Mouse (Mus musculus) liver, embryonic 11.5 days (tissue): Measurements from ENCODE around the gene Kif26a. TPM values are rescaled to one million over a fixed set of nuclear protein-coding genes. Genes with fewer than 3 reads are reported as not detected.

ENCODE experiments used
- ATAC-seq: fragments of 200-750 bp; cut with Nextera tagmentation; replicated peaks from 2 replicates; pipeline ENCODE4 v1.8.0; 2017; ENCODE audit warnings: moderate number of reproducible peaks, mild to moderate bottlenecking, moderate TSS enrichment, moderate library complexity; ENCODE audit not compliant: low FRiP score
- DNase-seq: peaks from one replicate; pipeline ENCODE4 v3.0.0-alpha.2; 2017; ENCODE audit warnings: low spot score
- H3K27ac ChIP-seq: fragments of 300-500 bp; sonication (generic); 2 replicates; pipeline ENCODE4 v1.5.1; 2014; ENCODE audit warnings: mild to moderate bottlenecking, low read depth, low read length, control low read depth
- H3K27me3 ChIP-seq: fragments of 300-500 bp; sonication (generic); replicated peaks from 2 replicates; pipeline ENCODE4 v1.6.1; 2014; ENCODE audit warnings: low read length, mixed read lengths; ENCODE audit not compliant: control insufficient read depth, insufficient read depth
- H3K36me3 ChIP-seq: fragments of 300-500 bp; sonication (generic); 2 replicates; pipeline ENCODE4 v1.6.1; 2014; ENCODE audit warnings: mild to moderate bottlenecking, low read length, moderate library complexity, mixed read lengths; ENCODE audit not compliant: control insufficient read depth, insufficient read depth
- H3K4me1 ChIP-seq: fragments of 300-500 bp; sonication (generic); replicated peaks from 2 replicates; pipeline ENCODE4 v1.6.1; 2014; ENCODE audit warnings: low read length, mixed read lengths; ENCODE audit not compliant: control insufficient read depth, insufficient read depth
- H3K4me2 ChIP-seq: fragments of 300-500 bp; sonication (generic); 2 replicates; pipeline ENCODE4 v1.6.1; 2014; ENCODE audit warnings: mild to moderate bottlenecking, control low read depth, moderate library complexity
- H3K4me3 ChIP-seq: fragments of 300-500 bp; sonication (generic); 2 replicates; pipeline ENCODE4 v1.5.1; 2014; ENCODE audit warnings: low read depth, low read length, control low read depth
- H3K9ac ChIP-seq: fragments of 300-500 bp; sonication (generic); 2 replicates; pipeline ENCODE4 v1.6.1; 2014; ENCODE audit warnings: low read depth, low read length, control low read depth
- H3K9me3 ChIP-seq: fragments of 300-500 bp; sonication (generic); 2 replicates; pipeline ENCODE4 v1.6.1; 2016; ENCODE audit warnings: low read length, inconsistent platforms, mixed read lengths; ENCODE audit not compliant: control insufficient read depth
- WGBS: fragments of 180-500 bp; shearing (Covaris S2); extraction: QIAGEN DNeasy Blood & Tissue Kit; methylation state at CpG from one replicate; pipeline ENCODE4 v1.1.7; 2014; 5-methylcytosine and 5-hydroxymethylcytosine counted together
- microRNA counts: library from miRNA; unstranded; fragments of <30 nt; microRNA quantifications from one replicate; lab custom pipeline; 2015
- microRNA-seq: library from miRNA; unstranded; fragments of <30 nt; microRNA quantifications from one replicate; pipeline ENCODE4, GENCODE M21; 2017; ENCODE audit warnings: borderline number of aligned reads
- polyA plus RNA-seq: library from polyadenylated mRNA; unstranded; fragments of >200 nt; fragmentation: Nextera tagmentation; extraction: Ambion mirVana; gene quantifications from 2 replicates; pipeline ENCODE4 v1.2.1, GENCODE M21; 2014

Kif26a gene
- polyA plus RNA-seq, 1 experiment from 2014 or later: 0.59 TPM

DNA sequence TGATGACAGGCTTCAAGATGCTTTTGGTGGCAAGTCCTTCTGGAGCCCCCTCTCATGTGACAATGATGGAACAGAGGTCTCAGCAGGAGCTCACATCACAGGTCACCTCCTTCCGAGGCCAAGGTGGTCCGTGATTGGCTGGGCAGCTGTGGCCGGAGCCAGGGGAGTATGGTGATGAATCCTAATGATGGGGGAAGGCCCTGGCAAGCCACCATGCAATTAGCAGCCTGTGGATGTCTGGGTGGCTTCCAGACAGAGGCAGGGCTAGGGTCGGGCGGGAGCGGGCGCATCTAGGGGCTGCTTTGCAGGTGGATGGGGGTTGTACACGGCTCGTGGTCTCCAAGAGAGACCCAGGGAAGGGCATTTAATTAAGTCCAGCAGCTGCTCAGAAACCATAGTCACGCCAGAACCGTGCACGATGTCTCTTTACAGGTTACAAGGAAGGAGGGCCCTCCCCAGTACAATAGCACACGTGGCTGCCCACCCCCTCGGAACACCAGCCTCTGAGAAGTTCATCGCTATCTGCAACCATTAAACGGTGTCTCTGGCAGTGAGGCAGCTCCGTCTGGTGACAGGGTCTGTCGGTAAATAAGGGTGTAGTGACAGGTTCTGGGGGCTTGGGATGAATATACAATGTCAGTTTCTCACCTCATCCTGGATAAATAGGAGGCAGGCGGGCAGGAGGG is 75.9 kb downstream of the Kif26a start:
- no peak overlapping the region for H3K4me3 ChIP-seq
- H3K36me3 ChIP-seq: no peaks in the 10 kb centered on the region
- no peak overlapping the region for H3K27ac ChIP-seq
- H3K9ac ChIP-seq: no peak overlapping the region
- ATAC-seq (no peak), DNase-seq (no peak)
- no peaks in the 10 kb centered on the region for H3K9me3 ChIP-seq
- 0 out of 2 replicates have a peak, but pooled peaks cover 5% of the 10 kb centered on the region for H3K4me1 ChIP-seq
- H3K27me3 ChIP-seq: no peaks in the 10 kb centered on the region
- H3K4me2 ChIP-seq: no peak overlapping the region
- WGBS: 49% methylated on average over 19 of the region's 19 CpGs

DNA sequence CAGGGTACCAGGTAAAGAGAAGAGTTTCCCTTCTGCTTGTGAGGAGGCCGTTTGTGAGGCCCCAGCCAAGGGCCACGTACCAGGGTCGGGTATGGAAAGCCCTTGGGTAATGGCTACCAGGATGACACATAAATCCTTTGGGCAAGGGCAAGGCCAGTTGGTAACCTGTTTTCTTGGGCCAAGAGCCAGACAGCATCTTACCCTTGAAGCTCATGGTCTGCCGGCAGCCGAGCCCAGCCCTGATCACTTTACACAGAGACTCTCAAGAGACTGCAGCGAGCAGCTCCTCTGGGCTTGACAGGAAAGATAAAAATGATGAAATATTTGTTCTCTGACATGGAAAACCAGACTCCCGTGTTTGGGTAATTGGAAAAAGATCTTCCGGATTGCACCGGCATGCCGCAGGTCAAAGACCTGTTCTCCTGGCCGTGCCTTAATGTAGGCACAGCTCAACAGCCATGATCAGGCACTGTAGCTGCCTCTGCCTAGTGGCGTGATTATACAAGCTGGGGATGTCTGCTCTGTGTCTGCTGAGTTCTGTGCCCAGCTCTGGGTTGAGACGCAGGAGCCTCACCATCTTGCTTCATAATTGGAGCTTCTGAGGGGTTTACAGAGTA is 77.8 kb downstream of the Kif26a start:
- H3K4me3 ChIP-seq: no peak overlapping the region
- 59% methylated on average over 13 of the region's 13 CpGs for WGBS
- ATAC-seq: no peak

DNA sequence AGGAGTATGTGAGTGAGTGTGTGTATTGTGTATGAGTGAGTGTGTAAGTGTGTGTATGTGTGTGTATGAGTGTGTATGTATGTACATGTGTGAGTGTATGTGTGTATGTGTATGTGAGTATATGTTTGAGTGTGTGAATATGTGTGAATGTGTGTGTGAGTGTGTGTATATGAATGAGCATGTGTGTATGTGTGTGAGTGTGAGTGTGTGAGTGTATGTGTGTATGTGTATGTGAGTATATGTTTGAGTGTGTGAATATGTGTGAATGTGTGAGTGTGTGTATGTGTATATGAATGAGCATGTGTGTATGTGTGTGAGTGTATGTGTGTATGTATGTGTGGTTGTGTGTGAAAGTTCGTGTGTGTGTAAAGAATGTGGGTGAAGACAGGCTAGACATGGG is 80.2 kb downstream of the Kif26a start:
- no peak for DNase-seq
- Histone ChIP-seq H3K4me1 (peaks cover 5% of the 10 kb centered on the region; the same call in 1 of the 2 replicates), H3K4me2 (no peak overlapping the region), H3K36me3 (no peaks in the 10 kb centered on the region), H3K27ac (no peak overlapping the region), H3K9me3 (no peaks in the 10 kb centered on the region), H3K4me3 (no peak overlapping the region), H3K9ac (no peak overlapping the region), H3K27me3 (no peaks in the 10 kb centered on the region)
- ATAC-seq: no peak
- WGBS: 72% methylated on average over 1 of the region's 1 CpGs

More for the DNA sequence above, 77.8 kb downstream of the Kif26a start:
- DNase-seq: no peak
- Histone ChIP-seq H3K4me1 (0 out of 2 replicates have a peak, but pooled peaks cover 5% of the 10 kb centered on the region), H3K27me3 (no peaks in the 10 kb centered on the region), H3K4me2 (no peak overlapping the region), H3K9ac (no peak overlapping the region), H3K36me3 (no peaks in the 10 kb centered on the region), H3K9me3 (no peaks in the 10 kb centered on the region), H3K27ac (no peak overlapping the region)

DNA sequence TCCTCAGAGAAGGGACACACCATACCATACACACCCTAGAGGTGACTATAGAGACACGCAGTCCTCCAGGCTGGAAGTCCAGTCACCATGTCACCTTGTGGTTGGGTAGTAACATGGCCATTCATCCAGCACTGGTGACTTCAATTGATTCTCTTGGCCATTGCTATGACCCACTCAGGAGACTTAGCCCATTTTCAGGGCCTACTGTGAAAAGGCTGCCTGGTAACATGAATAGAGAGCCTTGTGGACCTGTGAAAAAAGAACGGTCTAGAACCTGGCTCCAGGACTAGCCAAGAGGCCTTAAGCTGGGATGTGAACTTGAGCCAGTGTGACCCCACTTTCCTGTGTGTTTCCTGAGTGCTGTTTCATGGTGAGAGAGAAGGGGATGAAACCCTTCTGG is 80.6 kb downstream of the Kif26a start:
- WGBS: 96% methylated on average over 2 of the region's 2 CpGs
- no peak overlapping the region for H3K9ac ChIP-seq
- no peak overlapping the region for H3K4me2 ChIP-seq
- ATAC-seq (no peak), DNase-seq (no peak)
- H3K27me3 ChIP-seq: no peaks in the 10 kb centered on the region
- H3K9me3 ChIP-seq: no peaks in the 10 kb centered on the region
- H3K27ac ChIP-seq: no peak overlapping the region
- no peak overlapping the region for H3K4me3 ChIP-seq
- H3K4me1 ChIP-seq: peaks cover 5% of the 10 kb centered on the region; the same call in 1 of the 2 replicates
- no peaks in the 10 kb centered on the region for H3K36me3 ChIP-seq

DNA sequence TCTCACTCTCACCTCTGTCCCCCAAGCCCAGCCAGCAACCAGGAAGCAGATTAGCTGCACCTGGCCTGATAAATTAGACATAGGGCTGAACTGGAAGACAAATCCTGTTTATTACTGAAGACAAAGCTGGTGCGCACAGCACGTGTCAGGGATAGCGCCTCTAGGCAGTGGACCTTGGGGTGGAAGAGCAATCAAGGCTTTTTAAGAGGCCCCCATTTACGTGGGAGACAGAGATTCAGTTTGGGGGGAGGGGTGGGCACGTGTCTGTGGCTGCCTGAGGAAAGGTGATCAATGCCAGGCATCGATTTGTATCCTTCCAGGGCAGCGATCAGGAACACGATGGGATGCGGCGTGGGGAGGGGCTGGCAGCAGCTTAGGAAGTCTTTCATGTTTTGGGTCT is 83.1 kb downstream of the Kif26a start:
- Histone ChIP-seq H3K4me1 (peaks cover 5% of the 10 kb centered on the region; the same call in 1 of the 2 replicates), H3K4me2 (no peak overlapping the region), H3K9me3 (no peaks in the 10 kb centered on the region), H3K4me3 (no peak overlapping the region), H3K27me3 (no peaks in the 10 kb centered on the region), H3K9ac (no peak overlapping the region), H3K27ac (no peak overlapping the region), H3K36me3 (no peaks in the 10 kb centered on the region)
- ATAC-seq (no peak), DNase-seq (no peak)
- 58% methylated on average over 10 of the region's 10 CpGs for WGBS

DNA sequence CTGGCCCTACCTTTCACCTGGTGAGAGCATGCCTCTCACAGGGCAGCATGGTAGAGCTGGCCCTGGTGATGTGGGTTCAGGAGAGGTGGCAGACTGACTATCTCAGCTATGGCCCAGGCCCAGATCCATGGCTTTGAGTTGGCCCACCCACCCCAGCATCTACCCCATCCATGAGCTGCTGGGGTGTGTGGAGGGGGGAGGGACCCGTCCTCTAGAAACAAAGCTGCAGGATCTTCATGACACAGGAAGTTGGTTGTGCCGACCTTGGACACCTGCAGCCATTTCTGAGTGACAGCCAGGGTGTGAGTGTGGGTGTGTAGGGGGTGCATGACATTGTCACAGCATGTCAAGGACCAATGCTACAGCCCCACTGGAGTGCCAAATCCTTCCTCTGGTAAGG is 84.2 kb downstream of the Kif26a start:
- no peak overlapping the region for H3K27ac ChIP-seq
- no peak overlapping the region for H3K4me2 ChIP-seq
- H3K9me3 ChIP-seq: no peaks in the 10 kb centered on the region
- no peak overlapping the region for H3K4me3 ChIP-seq
- 60% methylated on average over 2 of the region's 2 CpGs for WGBS
- H3K9ac ChIP-seq: no peak overlapping the region
- ATAC-seq: no peak
- H3K36me3 ChIP-seq: no peaks in the 10 kb centered on the region
- peaks cover 5% of the 10 kb centered on the region; the same call in 1 of the 2 replicates for H3K4me1 ChIP-seq
- no peak for DNase-seq
- H3K27me3 ChIP-seq: no peaks in the 10 kb centered on the region

MicroRNAs within 50 kb of the gene (microRNA counts, 519-probe panel; counts per million panel counts)
- microRNA mmu-miR-203 (lab: Ali Mortazavi, UCI): 2,897 counts per million, percentile 9 among the panel's probes with 10 or more counts

Small RNAs within 50 kb of the gene (microRNA-seq; reads per million reads assigned to microRNA genes)
- 842 reads per million, percentile 70 among the genes with 10 or more reads in this experiment for gene Mir203
- not detected for gene Mir3073a
- gene Mir3073b: not detected

Other genes starting within 250 kb of the Kif26a start
- gene Ppp1r13b, start 238.1 kb upstream of the Kif26a start, polyA plus RNA-seq: 10.8 TPM in 2 replicates
- gene Atp5mpl, start 179.2 kb upstream of the Kif26a start, polyA plus RNA-seq: 702 and 735 TPM in 2 replicates
- 0.06 and 0.40 TPM in 2 replicates for gene Tdrd9, start 174.6 kb upstream of the Kif26a start, polyA plus RNA-seq
- not detected in 2 replicates for gene Rd3l, start 164.9 kb upstream of the Kif26a start, polyA plus RNA-seq
- 0.38 and 0.73 TPM in 2 replicates for gene Aspg, start 39.5 kb upstream of the Kif26a start, polyA plus RNA-seq